Mouse (Mus musculus): Measurements from ENCODE around the gene Psmd12. TPM values are rescaled to one million over a fixed set of nuclear protein-coding genes. Genes with fewer than 3 reads are reported as not detected.

The Psmd12 gene
- polyA plus RNA-seq, 1 experiment from 2014 or later, result 201 TPM

DNA sequence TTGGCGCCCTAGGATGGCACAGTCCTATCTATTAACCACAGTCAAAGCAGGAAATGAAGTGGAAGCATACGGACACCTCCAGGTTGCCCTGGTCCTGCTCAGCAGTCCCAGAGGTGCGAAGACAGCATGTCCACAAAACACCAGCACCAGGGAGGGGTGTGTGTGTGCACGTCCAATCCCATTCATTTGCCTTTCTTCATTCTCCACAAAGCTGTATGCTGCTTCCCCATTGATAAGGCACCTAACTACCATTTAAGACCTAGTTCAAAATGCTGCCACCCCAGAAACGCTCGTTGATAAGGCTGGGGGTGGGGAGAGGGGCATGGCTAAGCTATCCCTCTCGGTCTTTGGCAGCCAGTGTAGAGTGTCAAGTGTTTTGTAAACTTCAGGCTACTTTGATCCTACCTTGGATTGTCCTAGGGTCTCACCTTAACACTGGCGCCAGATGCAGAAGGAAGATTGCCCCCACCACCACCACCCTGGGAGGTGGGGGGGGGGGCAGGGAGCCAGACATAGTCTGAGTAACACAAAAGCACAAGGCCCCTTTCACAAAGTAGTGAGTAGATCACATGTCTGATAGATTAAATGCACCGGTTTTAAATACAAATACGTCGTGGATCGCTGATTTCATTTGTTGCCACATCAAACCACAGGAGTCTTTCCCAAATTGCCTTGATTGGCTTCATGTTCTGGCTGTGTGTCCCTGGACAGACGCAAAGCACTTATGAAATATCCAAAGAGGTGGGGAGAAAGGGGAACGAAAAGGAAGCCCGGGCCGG is 10.8 kb upstream of the Psmd12 start:
- peak overlapping the region; percentile 86 for H3K4me3 ChIP-seq (ENCODE audit: low read length)
- peak overlapping the region; percentile 84 for H3K9ac ChIP-seq (ENCODE audit: low read depth, low read length)
- no peak; the same call in 1 of the 2 replicates for ATAC-seq (ENCODE audit: low FRiP score, low TSS enrichment)
- H3K27ac ChIP-seq (ENCODE audit: low read depth, low read length), result peak overlapping the region; percentile 91
- H3K4me1 ChIP-seq (ENCODE audit: control insufficient read depth, insufficient read depth, low read length), result peaks cover 14% of the 10 kb centered on the region
- H3K4me2 ChIP-seq (replicated peaks; ENCODE audit: low read depth, low read length), result peak overlapping the region; percentile 89
- no peaks in the 10 kb centered on the region for H3K27me3 ChIP-seq (ENCODE audit: control insufficient read depth, insufficient read depth, low read length)
- H3K9me3 ChIP-seq (ENCODE audit: control insufficient read depth, low read length), result no peaks in the 10 kb centered on the region
- 19% methylated on average over 16 of the region's 16 CpGs for WGBS
- H3K36me3 ChIP-seq (ENCODE audit: control insufficient read depth, insufficient read depth, low read length), result no peaks in the 10 kb centered on the region

- Histone ChIP-seq H3K4me3 (ENCODE audit: low read length) (peak overlapping the region; percentile 86), H3K4me1 (ENCODE audit: control insufficient read depth, insufficient read depth, low read length) (peaks cover 14% of the 10 kb centered on the region), H3K27me3 (ENCODE audit: control insufficient read depth, insufficient read depth, low read length) (no peaks in the 10 kb centered on the region), H3K9ac (ENCODE audit: low read depth, low read length) (peak overlapping the region; percentile 84), H3K27ac (ENCODE audit: low read depth, low read length) (peak overlapping the region; percentile 91), H3K36me3 (ENCODE audit: control insufficient read depth, insufficient read depth, low read length) (no peaks in the 10 kb centered on the region), H3K4me2 (replicated peaks; ENCODE audit: low read depth, low read length) (peak overlapping the region; percentile 89), H3K9me3 (ENCODE audit: control insufficient read depth, low read length) (no peaks in the 10 kb centered on the region)
- peak; percentile 87 for ATAC-seq (ENCODE audit: low FRiP score, low TSS enrichment)
- WGBS, result under 1% methylated on average over 34 of the region's 38 CpGs
Measured at GRCm38 (mm10) chr11:107469031-107469522, 10.2 kb upstream of the Psmd12 start.

- Histone ChIP-seq H3K36me3 (ENCODE audit: control insufficient read depth, insufficient read depth, low read length) (no peaks in the 10 kb centered on the region), H3K9me3 (ENCODE audit: control insufficient read depth, low read length) (no peaks in the 10 kb centered on the region), H3K4me2 (replicated peaks; ENCODE audit: low read depth, low read length) (peak overlapping the region; percentile 89), H3K27me3 (ENCODE audit: control insufficient read depth, insufficient read depth, low read length) (no peaks in the 10 kb centered on the region), H3K9ac (ENCODE audit: low read depth, low read length) (peak overlapping the region; percentile 84), H3K4me3 (ENCODE audit: low read length) (peak overlapping the region; percentile 86), H3K4me1 (ENCODE audit: control insufficient read depth, insufficient read depth, low read length) (peaks cover 14% of the 10 kb centered on the region), H3K27ac (ENCODE audit: low read depth, low read length) (peak overlapping the region; percentile 91)
- WGBS, result under 1% methylated on average over 59 of the region's 59 CpGs
- ATAC-seq (ENCODE audit: low FRiP score, low TSS enrichment), result peak; percentile 41
Measured at GRCm38 (mm10) chr11:107469523-107470371, 9.5 kb upstream of the Psmd12 start.

DNA sequence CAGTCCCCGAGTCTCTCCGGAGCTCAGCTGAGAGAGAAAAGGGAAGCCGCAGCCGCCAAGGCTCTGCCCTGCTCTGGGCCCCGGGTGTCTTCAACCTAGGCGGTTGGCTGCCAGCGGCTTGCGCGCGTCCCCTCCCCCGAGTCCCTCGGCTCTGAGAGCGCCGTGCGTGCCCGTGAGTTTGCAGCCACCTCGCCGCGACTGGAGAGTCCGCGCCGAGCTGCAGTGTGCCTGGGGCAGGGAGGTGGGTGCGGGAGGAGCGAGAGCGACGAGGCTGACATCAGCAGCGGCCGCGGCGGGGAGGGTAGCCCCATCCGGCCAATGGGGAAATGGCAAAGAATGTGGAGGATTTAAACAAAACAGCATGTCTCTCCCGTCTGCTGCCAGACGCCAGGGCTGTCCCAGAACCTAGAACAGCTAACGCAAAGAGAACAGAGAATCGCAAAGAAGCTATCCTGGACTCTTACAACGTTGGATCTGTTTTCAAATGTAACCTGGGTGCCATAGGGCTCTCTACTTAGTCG is 8.7 kb upstream of the Psmd12 start, which contains the start of gene Pitpnc1:
TSS of gene Pitpnc1 (minus strand) at position 179 of the 521 bp plus-strand sequence.
- peak; percentile 87 for ATAC-seq (ENCODE audit: low FRiP score, low TSS enrichment)
- Histone ChIP-seq H3K27me3 (ENCODE audit: control insufficient read depth, insufficient read depth, low read length) (no peaks in the 10 kb centered on the region), H3K36me3 (ENCODE audit: control insufficient read depth, insufficient read depth, low read length) (no peaks in the 10 kb centered on the region), H3K4me3 (ENCODE audit: low read length) (peak within 1 kb of the TSS; percentile 86), H3K4me1 (ENCODE audit: control insufficient read depth, insufficient read depth, low read length) (peaks cover 14% of the 10 kb centered on the region), H3K4me2 (replicated peaks; ENCODE audit: low read depth, low read length) (peak within 1 kb of the TSS; percentile 89), H3K27ac (ENCODE audit: low read depth, low read length) (peak within 1 kb of the TSS; percentile 91), H3K9me3 (ENCODE audit: control insufficient read depth, low read length) (no peaks in the 10 kb centered on the region), H3K9ac (ENCODE audit: low read depth, low read length) (peak within 1 kb of the TSS; percentile 84)
- WGBS, result under 1% methylated on average over 37 of the region's 37 CpGs

- ATAC-seq (ENCODE audit: low FRiP score, low TSS enrichment), result no peak
- no peaks in the 10 kb centered on the region for H3K27me3 ChIP-seq (ENCODE audit: control insufficient read depth, insufficient read depth, low read length)
- 5% methylated on average over 11 of the region's 11 CpGs for WGBS
Measured at GRCm38 (mm10) chr11:107471071-107471720, 8.1 kb upstream of the Psmd12 start.

GRCm38 (mm10) chr11:107472304-107472703 is 7.0 kb upstream of the Psmd12 start:
- no peak overlapping the region for H3K4me2 ChIP-seq (replicated peaks; ENCODE audit: low read depth, low read length)
- 96% methylated on average over 3 of the region's 3 CpGs for WGBS
- H3K36me3 ChIP-seq (ENCODE audit: control insufficient read depth, insufficient read depth, low read length), result no peaks in the 10 kb centered on the region
- H3K9ac ChIP-seq (ENCODE audit: low read depth, low read length), result no peak overlapping the region
- no peak overlapping the region for H3K4me3 ChIP-seq (ENCODE audit: low read length)
- H3K27me3 ChIP-seq (ENCODE audit: control insufficient read depth, insufficient read depth, low read length), result no peaks in the 10 kb centered on the region
- H3K27ac ChIP-seq (ENCODE audit: low read depth, low read length), result no peak overlapping the region
- ATAC-seq (ENCODE audit: low FRiP score, low TSS enrichment), result no peak
- peaks cover 14% of the 10 kb centered on the region for H3K4me1 ChIP-seq (ENCODE audit: control insufficient read depth, insufficient read depth, low read length)
- no peaks in the 10 kb centered on the region for H3K9me3 ChIP-seq (ENCODE audit: control insufficient read depth, low read length)

More at GRCm38 (mm10) chr11:107471071-107471720, 8.1 kb upstream of the Psmd12 start:
- no peaks in the 10 kb centered on the region for H3K9me3 ChIP-seq (ENCODE audit: control insufficient read depth, low read length)
- no peaks in the 10 kb centered on the region for H3K36me3 ChIP-seq (ENCODE audit: control insufficient read depth, insufficient read depth, low read length)
- H3K9ac ChIP-seq (ENCODE audit: low read depth, low read length), result peak overlapping the region; percentile 84; the same call in 1 of the 2 replicates
- H3K27ac ChIP-seq (ENCODE audit: low read depth, low read length), result peak overlapping the region; percentile 91
- peak overlapping the region; percentile 89 for H3K4me2 ChIP-seq (replicated peaks; ENCODE audit: low read depth, low read length)
- H3K4me1 ChIP-seq (ENCODE audit: control insufficient read depth, insufficient read depth, low read length), result peaks cover 14% of the 10 kb centered on the region
- peak overlapping the region; percentile 86 for H3K4me3 ChIP-seq (ENCODE audit: low read length)

DNA sequence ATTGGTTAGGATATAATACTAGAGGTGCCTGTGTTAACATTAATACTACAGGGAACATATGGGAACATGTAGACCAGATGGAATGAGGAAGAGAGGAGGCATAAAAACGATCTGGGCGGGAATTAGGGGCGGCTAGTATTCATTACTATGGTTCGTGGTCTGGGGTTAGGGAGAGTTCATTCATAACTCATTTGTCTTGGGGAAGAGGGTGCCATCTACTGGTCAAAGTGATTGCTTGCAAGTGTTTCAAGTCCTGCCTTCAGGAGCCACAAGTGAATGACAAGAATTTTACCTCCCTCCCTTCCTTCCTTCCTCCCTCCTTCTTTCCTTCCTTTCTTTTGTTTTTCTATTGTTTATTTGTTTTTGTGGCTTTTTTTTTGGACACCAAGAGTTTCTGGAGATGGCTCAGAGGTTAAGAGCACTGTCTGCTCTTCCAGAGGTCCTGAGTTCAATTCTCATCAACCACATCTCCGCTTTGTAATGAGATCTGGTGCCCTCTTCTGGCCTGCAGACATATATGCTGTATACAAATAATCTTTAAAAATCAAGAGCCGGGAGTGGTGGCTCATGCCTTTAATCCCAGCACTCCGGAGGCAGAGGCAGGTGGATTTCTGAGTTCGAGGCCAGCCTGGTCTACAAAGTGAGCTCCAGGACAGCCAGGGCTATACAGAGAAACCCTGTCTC is 6.0 kb upstream of the Psmd12 start:
- no peaks in the 10 kb centered on the region for H3K36me3 ChIP-seq (ENCODE audit: control insufficient read depth, insufficient read depth, low read length)
- no peaks in the 10 kb centered on the region for H3K9me3 ChIP-seq (ENCODE audit: control insufficient read depth, low read length)
- H3K4me1 ChIP-seq (ENCODE audit: control insufficient read depth, insufficient read depth, low read length), result peaks cover 10% of the 10 kb centered on the region
- H3K27me3 ChIP-seq (ENCODE audit: control insufficient read depth, insufficient read depth, low read length), result no peaks in the 10 kb centered on the region
- H3K4me2 ChIP-seq (replicated peaks; ENCODE audit: low read depth, low read length), result no peak overlapping the region
- WGBS, result 22% methylated on average over 8 of the region's 8 CpGs
- no peak overlapping the region for H3K9ac ChIP-seq (ENCODE audit: low read depth, low read length)
- no peak for ATAC-seq (ENCODE audit: low FRiP score, low TSS enrichment)
- H3K4me3 ChIP-seq (ENCODE audit: low read length), result no peak overlapping the region
- H3K27ac ChIP-seq (ENCODE audit: low read depth, low read length), result no peak overlapping the region

DNA sequence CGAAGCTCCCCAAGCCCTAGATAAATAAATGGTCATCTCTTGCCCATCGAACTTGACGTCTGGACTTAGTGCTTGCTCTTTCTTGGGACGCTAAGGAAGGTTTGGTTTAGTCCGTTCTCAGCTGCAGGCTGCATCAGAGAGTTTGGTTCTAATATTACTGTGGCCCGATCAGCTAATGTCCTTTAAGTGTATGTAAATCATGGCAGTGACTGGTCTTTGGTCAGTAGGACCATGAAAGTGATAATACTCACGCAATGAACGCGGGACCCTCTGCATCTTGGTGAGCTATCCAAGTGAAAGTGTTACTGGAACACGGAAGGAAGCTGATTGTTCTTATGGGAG is 549 bp downstream of the Psmd12 start:
- no peaks in the 10 kb centered on the region for H3K27me3 ChIP-seq (ENCODE audit: control insufficient read depth, insufficient read depth, low read length)
- peak overlapping the region; percentile 65 for H3K4me3 ChIP-seq (ENCODE audit: low read length)
- no peak overlapping the region; the same call in 1 of the 2 replicates for H3K27ac ChIP-seq (ENCODE audit: low read depth, low read length)
- H3K4me1 ChIP-seq (ENCODE audit: control insufficient read depth, insufficient read depth, low read length), result peaks cover 13% of the 10 kb centered on the region
- WGBS, result under 1% methylated on average over 10 of the region's 10 CpGs
- H3K9ac ChIP-seq (ENCODE audit: low read depth, low read length), result peak overlapping the region; percentile 70
- H3K4me2 ChIP-seq (replicated peaks; ENCODE audit: low read depth, low read length), result peak overlapping the region; percentile 58
- ATAC-seq (ENCODE audit: low FRiP score, low TSS enrichment), result no peak
- H3K9me3 ChIP-seq (ENCODE audit: control insufficient read depth, low read length), result no peaks in the 10 kb centered on the region
- no peaks in the 10 kb centered on the region; the same call in 1 of the 2 replicates for H3K36me3 ChIP-seq (ENCODE audit: control insufficient read depth, insufficient read depth, low read length)
